Mouse (Mus musculus): ENCODE measurements around the gene Ppp1r12a. TPM values are rescaled to one million over a fixed set of nuclear protein-coding genes. Genes with fewer than 3 reads are reported as not detected.

Ppp1r12a gene
- polyA plus RNA-seq, 1 experiment from 2014 or later, result 97.7 TPM

DNA sequence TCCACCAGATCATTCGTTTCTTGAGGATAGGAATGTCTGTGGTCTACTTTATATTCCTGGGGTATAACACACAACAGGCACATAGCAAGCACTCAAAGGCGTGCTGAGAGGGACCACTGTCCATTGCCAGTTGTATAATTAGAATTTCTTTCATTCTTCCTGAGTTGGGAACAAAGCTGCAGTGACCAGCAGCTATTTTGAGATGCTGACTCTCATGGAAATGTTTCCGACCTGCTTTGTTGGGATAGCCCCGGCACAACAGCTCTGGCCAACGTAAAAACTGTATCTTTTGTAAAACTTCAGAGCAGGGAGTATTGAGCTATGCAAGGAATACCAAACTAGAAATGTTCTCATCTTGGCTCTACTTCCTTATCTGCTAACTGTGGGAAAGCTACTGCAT is 28.2 kb upstream of the Ppp1r12a start:
- Histone ChIP-seq H3K27ac (ENCODE audit: low read length) (no peak overlapping the region), H3K9ac (replicated peaks; ENCODE audit: low read length) (no peak overlapping the region), H3K4me1 (ENCODE audit: insufficient read depth, low read length) (0 out of 2 replicates have a peak, but pooled peaks cover 3% of the 10 kb centered on the region), H3K9me3 (ENCODE audit: low read length) (no peaks in the 10 kb centered on the region), H3K27me3 (ENCODE audit: insufficient read depth, low read length) (no peaks in the 10 kb centered on the region), H3K4me2 (replicated peaks; ENCODE audit: low read depth, low read length) (no peak overlapping the region), H3K4me3 (ENCODE audit: low read length) (no peak overlapping the region), H3K36me3 (ENCODE audit: insufficient read depth, low read length) (no peaks in the 10 kb centered on the region)
- no peak for ATAC-seq (ENCODE audit: low FRiP score, low TSS enrichment)
- 64% methylated on average over 5 of the region's 5 CpGs for WGBS

DNA sequence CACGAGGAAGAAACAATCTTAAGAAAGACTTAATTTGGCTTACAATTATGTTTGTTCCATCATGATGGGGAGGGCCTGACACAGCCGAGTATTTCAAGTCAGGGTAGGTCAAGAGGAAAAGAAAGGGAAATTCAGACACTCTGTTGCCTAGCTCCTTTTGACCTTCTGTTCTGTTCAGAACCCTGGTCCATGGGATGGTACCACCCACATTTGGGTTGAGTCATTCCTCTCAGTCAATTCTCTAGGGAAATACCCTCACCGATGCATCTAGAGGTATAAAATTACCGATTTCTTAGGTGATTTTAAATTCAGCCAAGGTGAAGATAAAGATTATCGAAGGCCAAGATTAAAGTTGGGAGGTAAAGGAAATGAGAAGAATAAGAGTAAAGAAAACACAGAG is 23.6 kb upstream of the Ppp1r12a start:
- Histone ChIP-seq H3K36me3 (ENCODE audit: insufficient read depth, low read length) (no peaks in the 10 kb centered on the region), H3K27ac (ENCODE audit: low read length) (no peak overlapping the region), H3K4me3 (ENCODE audit: low read length) (no peak overlapping the region), H3K9ac (replicated peaks; ENCODE audit: low read length) (no peak overlapping the region), H3K27me3 (ENCODE audit: insufficient read depth, low read length) (no peaks in the 10 kb centered on the region), H3K9me3 (ENCODE audit: low read length) (no peaks in the 10 kb centered on the region), H3K4me2 (replicated peaks; ENCODE audit: low read depth, low read length) (no peak overlapping the region), H3K4me1 (ENCODE audit: insufficient read depth, low read length) (0 out of 2 replicates have a peak, but pooled peaks cover 3% of the 10 kb centered on the region)
- no peak for ATAC-seq (ENCODE audit: low FRiP score, low TSS enrichment)
- WGBS, result 86% methylated on average over 5 of the region's 5 CpGs

DNA sequence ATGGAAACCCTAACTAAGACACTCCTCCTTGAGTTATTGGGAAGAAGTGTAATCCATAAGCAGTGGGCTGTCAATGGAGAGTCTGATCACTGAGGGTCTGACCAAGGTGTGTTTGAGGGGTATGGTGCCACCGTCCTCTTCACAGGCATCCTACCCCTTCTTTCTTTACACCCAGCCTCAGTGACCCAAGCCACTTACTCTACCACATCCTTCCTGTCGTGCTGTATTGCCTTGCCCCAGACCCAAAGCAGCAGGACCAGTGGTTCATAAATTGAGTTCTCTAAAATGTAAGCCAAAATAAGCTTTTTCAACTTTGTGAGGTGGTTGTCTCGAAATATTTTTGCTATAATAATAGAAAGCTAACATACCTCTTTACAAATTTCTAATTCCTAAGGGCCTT is 22.2 kb upstream of the Ppp1r12a start:
- WGBS, result 82% methylated on average over 3 of the region's 3 CpGs
- no peak overlapping the region for H3K4me3 ChIP-seq (ENCODE audit: low read length)
- no peak overlapping the region for H3K9ac ChIP-seq (replicated peaks; ENCODE audit: low read length)
- H3K27ac ChIP-seq (ENCODE audit: low read length), result no peak overlapping the region
- no peaks in the 10 kb centered on the region for H3K9me3 ChIP-seq (ENCODE audit: low read length)
- ATAC-seq (ENCODE audit: low FRiP score, low TSS enrichment), result no peak
- H3K27me3 ChIP-seq (ENCODE audit: insufficient read depth, low read length), result no peaks in the 10 kb centered on the region
- H3K4me2 ChIP-seq (replicated peaks; ENCODE audit: low read depth, low read length), result no peak overlapping the region
- H3K36me3 ChIP-seq (ENCODE audit: insufficient read depth, low read length), result no peaks in the 10 kb centered on the region
- no peaks in the 10 kb centered on the region for H3K4me1 ChIP-seq (ENCODE audit: insufficient read depth, low read length)

DNA sequence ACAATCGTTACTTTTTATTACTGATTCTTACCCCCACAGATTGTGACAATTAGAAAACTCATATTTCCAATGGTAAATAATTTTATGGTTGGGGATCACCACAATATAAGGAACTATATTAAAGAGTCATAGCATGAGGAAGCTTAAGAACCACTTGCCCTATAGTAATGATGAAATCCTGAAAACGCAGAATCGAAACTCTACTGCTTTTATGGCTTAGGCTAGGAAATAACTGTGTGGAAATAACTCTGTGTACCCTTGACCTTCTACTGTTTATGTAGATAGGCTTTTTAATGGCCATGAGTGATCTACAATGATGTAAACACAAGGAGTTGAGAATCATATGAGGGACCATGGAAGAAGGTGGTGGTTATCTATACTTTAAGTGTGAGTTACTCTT is 21.3 kb upstream of the Ppp1r12a start:
- no peak for ATAC-seq (ENCODE audit: low FRiP score, low TSS enrichment)
- Histone ChIP-seq H3K4me1 (ENCODE audit: insufficient read depth, low read length) (no peaks in the 10 kb centered on the region), H3K27me3 (ENCODE audit: insufficient read depth, low read length) (no peaks in the 10 kb centered on the region), H3K27ac (ENCODE audit: low read length) (no peak overlapping the region), H3K4me2 (replicated peaks; ENCODE audit: low read depth, low read length) (no peak overlapping the region), H3K9me3 (ENCODE audit: low read length) (no peaks in the 10 kb centered on the region), H3K4me3 (ENCODE audit: low read length) (no peak overlapping the region), H3K36me3 (ENCODE audit: insufficient read depth, low read length) (no peaks in the 10 kb centered on the region), H3K9ac (replicated peaks; ENCODE audit: low read length) (no peak overlapping the region)
- WGBS, result 87% methylated on average over 3 of the region's 3 CpGs

DNA sequence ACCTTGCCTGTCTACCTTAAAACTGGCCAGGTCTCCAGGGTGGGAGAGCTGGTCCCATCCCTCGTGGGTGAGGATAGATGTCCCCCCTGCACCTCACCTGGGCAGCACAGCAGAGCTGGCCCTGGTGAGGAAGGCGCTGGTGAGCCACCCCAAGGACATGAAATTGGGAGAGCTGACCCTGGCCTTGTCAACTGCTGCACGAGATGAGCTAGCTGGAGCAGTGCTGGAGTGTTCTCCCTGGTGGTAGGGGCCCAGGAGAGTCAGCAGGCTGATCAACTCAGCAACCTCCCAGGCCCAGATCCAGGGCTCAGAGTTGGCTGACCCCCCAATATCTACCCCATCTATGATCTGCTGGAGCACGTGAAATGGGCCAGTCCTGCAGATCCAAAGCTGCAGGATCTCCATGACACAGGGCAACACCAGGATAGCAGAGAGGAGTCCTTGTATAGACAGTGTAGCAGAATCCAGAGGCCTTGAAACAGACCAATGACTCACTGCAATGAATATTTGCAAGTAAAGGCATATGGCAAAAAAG is 17.9 kb upstream of the Ppp1r12a start:
- no peak for ATAC-seq (ENCODE audit: low FRiP score, low TSS enrichment)
- 74% methylated on average over 4 of the region's 4 CpGs for WGBS
- no peaks in the 10 kb centered on the region for H3K4me1 ChIP-seq (ENCODE audit: insufficient read depth, low read length)

DNA sequence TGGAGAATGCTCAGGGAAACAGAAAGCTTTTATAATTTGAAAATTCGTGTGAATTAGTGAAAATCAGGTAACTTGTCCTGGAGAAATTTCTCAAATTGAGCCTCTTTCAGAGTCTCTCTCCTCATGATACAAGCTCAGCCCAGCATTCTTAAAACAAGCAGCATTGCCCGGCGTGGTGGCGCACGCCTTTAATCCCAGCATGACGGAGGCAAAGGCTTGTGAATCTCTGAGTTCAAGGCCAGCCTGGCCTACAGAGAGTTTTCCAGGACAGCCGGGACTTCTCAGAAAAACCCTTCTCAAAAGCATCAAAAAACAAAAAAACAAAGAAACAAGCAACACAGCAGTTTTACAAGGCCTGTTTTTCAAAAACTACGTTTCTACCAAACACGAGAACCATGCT is 16.3 kb upstream of the Ppp1r12a start:
- WGBS, result 84% methylated on average over 9 of the region's 9 CpGs
- ATAC-seq (ENCODE audit: low FRiP score, low TSS enrichment), result no peak

More for the DNA sequence above, 17.9 kb upstream of the Ppp1r12a start:
- no peaks in the 10 kb centered on the region for H3K9me3 ChIP-seq (ENCODE audit: low read length)
- no peaks in the 10 kb centered on the region for H3K36me3 ChIP-seq (ENCODE audit: insufficient read depth, low read length)
- H3K27ac ChIP-seq (ENCODE audit: low read length), result no peak overlapping the region
- no peak overlapping the region for H3K4me3 ChIP-seq (ENCODE audit: low read length)
- H3K4me2 ChIP-seq (replicated peaks; ENCODE audit: low read depth, low read length), result no peak overlapping the region
- no peaks in the 10 kb centered on the region for H3K27me3 ChIP-seq (ENCODE audit: insufficient read depth, low read length)
- H3K9ac ChIP-seq (replicated peaks; ENCODE audit: low read length), result no peak overlapping the region

DNA sequence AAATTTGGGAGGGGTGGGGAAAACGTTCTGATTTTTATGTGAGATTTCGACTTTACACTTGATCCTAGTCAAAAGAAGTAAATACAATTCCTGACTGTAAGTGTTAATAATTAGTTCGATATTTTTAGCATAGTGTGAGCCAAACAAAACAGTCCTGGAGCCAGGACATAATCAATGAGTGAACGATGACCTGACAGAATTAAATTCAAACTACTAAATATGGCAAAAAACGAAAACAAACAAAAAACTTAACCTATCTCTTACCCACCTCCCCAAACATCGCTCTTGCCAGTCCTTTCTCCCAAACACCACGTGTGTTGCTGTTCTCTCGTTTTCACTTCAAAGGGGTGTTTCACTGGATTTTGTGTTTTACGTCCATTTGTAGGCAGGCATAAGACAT is 15.0 kb upstream of the Ppp1r12a start:
- Histone ChIP-seq H3K4me3 (ENCODE audit: low read length) (no peak overlapping the region), H3K27me3 (ENCODE audit: insufficient read depth, low read length) (no peaks in the 10 kb centered on the region), H3K36me3 (ENCODE audit: insufficient read depth, low read length) (no peaks in the 10 kb centered on the region), H3K27ac (ENCODE audit: low read length) (no peak overlapping the region), H3K9me3 (ENCODE audit: low read length) (no peaks in the 10 kb centered on the region; the same call in 1 of the 2 replicates), H3K4me2 (replicated peaks; ENCODE audit: low read depth, low read length) (no peak overlapping the region), H3K9ac (replicated peaks; ENCODE audit: low read length) (no peak overlapping the region), H3K4me1 (ENCODE audit: insufficient read depth, low read length) (no peaks in the 10 kb centered on the region)
- ATAC-seq (ENCODE audit: low FRiP score, low TSS enrichment), result no peak
- WGBS, result 71% methylated on average over 9 of the region's 9 CpGs

More for the DNA sequence above, 16.3 kb upstream of the Ppp1r12a start:
- Histone ChIP-seq H3K4me1 (ENCODE audit: insufficient read depth, low read length) (no peaks in the 10 kb centered on the region), H3K9me3 (ENCODE audit: low read length) (no peaks in the 10 kb centered on the region), H3K4me3 (ENCODE audit: low read length) (no peak overlapping the region), H3K36me3 (ENCODE audit: insufficient read depth, low read length) (no peaks in the 10 kb centered on the region), H3K4me2 (replicated peaks; ENCODE audit: low read depth, low read length) (no peak overlapping the region), H3K9ac (replicated peaks; ENCODE audit: low read length) (no peak overlapping the region), H3K27me3 (ENCODE audit: insufficient read depth, low read length) (no peaks in the 10 kb centered on the region), H3K27ac (ENCODE audit: low read length) (no peak overlapping the region)

DNA sequence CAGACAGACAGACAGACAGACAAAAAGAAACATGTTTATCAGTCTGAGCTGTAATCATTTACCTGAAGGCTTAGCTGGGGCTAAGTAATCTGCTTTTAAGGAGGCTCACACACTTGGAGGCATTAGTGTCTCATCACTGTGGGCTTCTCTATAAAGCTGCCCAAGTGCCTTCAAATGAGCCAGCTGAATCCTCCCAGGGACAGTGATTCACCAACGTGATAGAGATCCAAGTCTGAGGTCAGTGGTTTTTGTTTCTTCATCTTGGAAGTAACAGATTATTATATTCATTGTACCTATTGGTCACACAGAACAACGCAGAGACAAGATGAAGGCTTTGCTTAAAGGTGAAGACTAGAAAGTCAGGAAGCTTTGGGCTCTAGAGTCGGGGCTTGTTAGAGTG is 8.7 kb upstream of the Ppp1r12a start:
- H3K4me3 ChIP-seq (ENCODE audit: low read length), result no peak overlapping the region
- H3K9me3 ChIP-seq (ENCODE audit: low read length), result no peaks in the 10 kb centered on the region; the same call in 1 of the 2 replicates
- no peaks in the 10 kb centered on the region for H3K4me1 ChIP-seq (ENCODE audit: insufficient read depth, low read length)
- WGBS, result 83% methylated on average over 3 of the region's 3 CpGs
- H3K4me2 ChIP-seq (replicated peaks; ENCODE audit: low read depth, low read length), result no peak overlapping the region
- H3K27ac ChIP-seq (ENCODE audit: low read length), result no peak overlapping the region
- no peak for ATAC-seq (ENCODE audit: low FRiP score, low TSS enrichment)
- H3K9ac ChIP-seq (replicated peaks; ENCODE audit: low read length), result no peak overlapping the region
- H3K27me3 ChIP-seq (ENCODE audit: insufficient read depth, low read length), result no peaks in the 10 kb centered on the region
- H3K36me3 ChIP-seq (ENCODE audit: insufficient read depth, low read length), result no peaks in the 10 kb centered on the region

DNA sequence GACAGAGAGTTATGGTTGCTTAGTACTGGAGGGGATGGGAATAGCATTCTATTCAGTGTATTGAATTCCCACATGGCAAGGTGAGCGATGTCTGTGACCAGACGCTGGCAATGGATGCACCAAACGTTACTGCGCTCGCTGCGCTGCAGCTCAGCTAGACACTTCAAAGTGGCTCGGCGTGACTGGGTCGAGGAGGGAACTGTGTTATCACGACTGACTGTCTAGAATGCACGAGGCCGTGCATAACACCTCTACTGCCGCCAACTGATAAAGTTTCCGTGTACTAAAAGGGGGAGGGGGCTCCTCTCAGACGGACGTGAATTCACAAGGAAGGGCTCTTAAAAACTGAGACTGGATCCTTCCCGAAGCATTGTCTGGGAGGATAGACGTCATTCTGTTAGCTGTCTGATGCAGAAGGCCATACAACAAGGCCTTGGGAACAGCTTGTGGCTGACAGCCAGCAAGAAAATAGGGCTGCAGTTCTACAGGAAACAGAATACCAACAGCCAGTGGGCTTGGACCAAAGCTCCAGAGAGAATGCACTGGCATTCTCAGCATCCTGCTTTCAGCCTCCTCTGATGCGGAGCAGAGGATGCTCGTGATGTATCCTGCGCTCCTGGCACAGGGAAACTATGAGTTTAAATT is 6.8 kb upstream of the Ppp1r12a start:
- no peak overlapping the region for H3K4me3 ChIP-seq (ENCODE audit: low read length)
- WGBS, result 66% methylated on average over 21 of the region's 21 CpGs
- no peak overlapping the region for H3K9ac ChIP-seq (replicated peaks; ENCODE audit: low read length)
- no peak overlapping the region for H3K4me2 ChIP-seq (replicated peaks; ENCODE audit: low read depth, low read length)
- H3K9me3 ChIP-seq (ENCODE audit: low read length), result no peaks in the 10 kb centered on the region; the same call in 1 of the 2 replicates
- ATAC-seq (ENCODE audit: low FRiP score, low TSS enrichment), result no peak
- no peaks in the 10 kb centered on the region for H3K36me3 ChIP-seq (ENCODE audit: insufficient read depth, low read length)
- H3K27ac ChIP-seq (ENCODE audit: low read length), result no peak overlapping the region
- H3K27me3 ChIP-seq (ENCODE audit: insufficient read depth, low read length), result no peaks in the 10 kb centered on the region
- no peaks in the 10 kb centered on the region for H3K4me1 ChIP-seq (ENCODE audit: insufficient read depth, low read length)

DNA sequence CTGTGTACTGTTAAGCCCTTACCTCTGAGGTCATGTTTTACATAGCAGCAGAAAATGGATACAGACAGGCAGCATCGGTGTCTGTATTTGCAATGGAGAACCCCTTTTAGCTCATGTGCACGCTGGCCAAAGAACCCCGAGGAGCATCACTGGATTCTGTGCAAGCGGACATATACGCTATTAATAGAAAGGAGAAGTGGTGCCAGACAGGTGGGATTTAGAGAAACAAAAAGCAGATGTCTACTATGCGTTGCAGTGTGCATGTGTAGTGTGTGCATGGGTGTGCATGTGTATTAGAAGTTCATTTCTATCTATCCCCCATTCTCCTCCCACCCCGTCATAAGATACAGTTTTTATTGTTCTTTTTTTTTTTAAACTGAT is 6.3 kb upstream of the Ppp1r12a start:
- H3K4me3 ChIP-seq (ENCODE audit: low read length), result no peak overlapping the region
- no peak for ATAC-seq (ENCODE audit: low FRiP score, low TSS enrichment)
- H3K4me2 ChIP-seq (replicated peaks; ENCODE audit: low read depth, low read length), result no peak overlapping the region
- no peaks in the 10 kb centered on the region for H3K27me3 ChIP-seq (ENCODE audit: insufficient read depth, low read length)
- peaks cover under 1% of the 10 kb centered on the region for H3K4me1 ChIP-seq (ENCODE audit: insufficient read depth, low read length)
- H3K9me3 ChIP-seq (ENCODE audit: low read length), result no peaks in the 10 kb centered on the region; the same call in 1 of the 2 replicates
- H3K9ac ChIP-seq (replicated peaks; ENCODE audit: low read length), result no peak overlapping the region
- H3K27ac ChIP-seq (ENCODE audit: low read length), result no peak overlapping the region
- WGBS, result 89% methylated on average over 7 of the region's 7 CpGs
- H3K36me3 ChIP-seq (ENCODE audit: insufficient read depth, low read length), result no peaks in the 10 kb centered on the region
